Mouse (Mus musculus): ENCODE measurements around the gene Smim24. TPM values are rescaled to one million over a fixed set of nuclear protein-coding genes. Genes with fewer than 3 reads are reported as not detected.

Gene Smim24
- polyA plus RNA-seq, 1 experiment from 2014 or later: 1.9 TPM

DNA sequence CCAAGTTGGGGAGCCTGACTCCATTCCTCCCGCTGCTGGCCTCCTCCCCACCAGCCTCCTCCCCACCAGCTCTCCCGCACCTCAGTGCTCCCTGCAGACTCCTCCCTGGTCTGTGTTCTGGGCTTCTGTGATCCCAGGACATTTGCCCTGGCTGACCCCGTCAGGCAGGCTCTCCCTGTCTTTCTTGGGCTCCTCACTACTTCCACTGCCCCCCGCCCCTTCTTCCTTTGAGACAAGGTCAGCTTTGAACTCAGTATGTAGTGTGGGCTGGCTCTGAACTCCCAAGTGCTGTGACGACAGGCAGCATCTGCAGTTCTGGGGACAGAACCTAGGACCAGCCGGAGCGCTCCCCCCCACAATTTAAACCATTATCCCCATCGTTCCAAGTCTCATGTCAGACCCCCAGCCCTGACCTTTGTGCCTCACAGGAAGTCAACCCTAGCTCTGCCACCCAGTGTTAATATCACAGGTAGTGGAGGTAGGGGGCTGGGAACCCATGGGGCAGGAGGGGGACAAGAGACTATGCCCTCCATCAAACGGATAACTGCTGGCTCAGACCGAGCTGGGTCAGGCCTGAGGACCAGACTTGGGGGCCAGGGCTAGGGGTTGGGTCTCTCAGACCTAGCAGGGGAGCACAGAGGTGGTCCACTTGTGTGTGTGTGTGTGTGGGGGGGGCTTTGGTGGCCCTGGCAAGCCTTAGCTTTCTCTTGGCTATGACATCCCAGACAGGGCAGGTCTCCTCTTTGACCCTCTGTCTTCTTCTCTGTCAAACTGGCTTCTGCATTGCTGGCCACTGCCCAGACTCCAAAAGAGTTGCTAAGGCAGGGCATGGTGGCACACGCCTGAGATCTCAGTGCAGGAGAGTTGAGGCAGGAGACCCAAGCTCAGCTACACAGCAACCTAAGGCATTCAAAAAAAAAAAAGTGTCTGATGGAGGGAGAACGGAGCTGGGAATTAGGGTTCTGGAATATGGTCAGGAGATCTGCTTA is 24.7 kb downstream of the Smim24 start:
- 42% methylated on average over 12 of the region's 12 CpGs for WGBS
- H3K27ac ChIP-seq: peak overlapping the region; percentile 89
- peaks cover 55% of the 10 kb centered on the region for H3K27me3 ChIP-seq (ENCODE audit: poor library complexity, severe bottlenecking)
- no peaks in the 10 kb centered on the region for H3K9me3 ChIP-seq
- no peak for DNase-seq (ENCODE audit: extremely low spot score, low spot score)
- peak overlapping the region; percentile 57 for H3K4me3 ChIP-seq
- H3K36me3 ChIP-seq (replicated peaks): no peaks in the 10 kb centered on the region
- peaks cover 73% of the 10 kb centered on the region for H3K4me1 ChIP-seq

DNA sequence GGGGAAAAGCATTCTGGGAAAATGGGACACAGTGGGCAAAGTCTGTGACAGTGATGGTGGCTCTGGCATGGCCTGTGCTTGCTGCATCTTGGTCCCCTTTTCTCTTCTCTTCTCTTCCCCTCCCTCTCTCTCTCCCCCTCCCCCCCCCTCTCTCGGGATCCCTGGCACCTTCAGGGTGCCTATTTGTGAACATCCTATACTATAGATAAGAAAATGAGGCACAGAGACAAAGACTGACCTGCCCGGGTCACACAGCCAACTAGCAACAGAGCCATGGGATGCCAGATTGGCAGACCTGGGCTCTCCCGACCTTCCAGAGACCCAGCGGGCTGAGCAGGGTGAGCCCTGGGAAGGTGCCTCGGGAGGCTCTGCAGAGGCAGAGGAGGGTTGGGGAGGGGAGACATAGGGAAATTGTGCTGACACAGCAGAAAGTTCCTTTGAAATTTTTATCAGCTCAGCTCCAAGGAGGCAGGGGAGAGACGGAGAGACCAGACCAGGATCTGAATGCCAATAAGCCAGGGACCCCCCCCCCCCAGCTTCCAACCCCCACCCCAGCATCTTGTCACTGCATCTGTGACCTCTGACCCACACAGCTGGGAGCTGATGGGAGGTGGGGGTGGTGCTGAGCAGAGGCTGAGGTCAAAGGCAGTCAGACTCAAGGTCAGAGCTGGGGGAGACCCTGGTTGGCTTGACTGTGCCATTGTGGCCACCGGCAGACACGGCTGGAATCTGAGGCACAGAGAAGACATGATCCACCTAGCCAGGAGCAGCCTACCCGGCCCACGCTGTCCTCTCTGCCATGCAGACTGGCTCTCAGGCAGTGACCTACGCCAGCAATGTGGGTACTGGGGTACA is 25.6 kb downstream of the Smim24 start:
- DNase-seq (ENCODE audit: extremely low spot score, low spot score): no peak
- H3K27ac ChIP-seq: peak overlapping the region; percentile 48; the same call in 1 of the 2 replicates
- WGBS: 54% methylated on average over 11 of the region's 11 CpGs

DNA sequence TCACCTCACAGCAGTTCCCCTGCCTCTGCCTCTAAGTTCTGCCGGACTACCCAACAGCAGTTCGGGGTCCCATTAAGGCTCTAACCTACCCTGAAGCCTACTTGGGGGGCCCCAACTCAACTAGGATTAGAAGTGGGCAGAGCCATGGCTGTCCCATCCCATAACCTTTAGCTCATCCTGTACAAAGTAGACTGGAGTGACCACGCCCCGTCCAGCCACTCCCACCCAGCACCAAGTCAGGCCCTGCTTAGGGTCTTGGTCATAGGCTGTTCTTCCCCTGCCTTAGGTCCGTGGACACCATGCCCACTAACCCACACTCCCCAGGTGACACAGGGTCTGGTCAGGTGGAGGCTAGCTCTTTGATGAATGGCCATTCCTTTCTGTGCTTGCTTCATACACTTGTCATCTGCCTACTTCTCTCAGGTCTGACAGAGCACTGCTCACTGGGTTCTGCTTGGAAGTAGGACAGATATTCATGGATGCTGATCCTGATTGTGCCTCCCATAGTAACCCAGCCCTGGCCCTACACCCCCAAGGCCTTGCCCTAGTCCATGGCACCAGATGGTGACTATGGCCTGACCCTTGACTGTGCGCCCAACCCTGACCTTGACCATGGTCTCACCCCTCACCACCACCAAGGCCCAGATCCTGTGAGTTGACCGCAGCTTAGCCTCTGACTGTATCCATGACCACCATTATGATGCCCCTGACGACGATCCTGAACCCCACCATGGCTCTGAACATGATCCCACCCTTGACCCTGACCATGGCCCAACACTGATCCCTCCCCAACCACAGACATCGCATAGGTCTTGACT is 26.5 kb downstream of the Smim24 start:
- WGBS: 91% methylated on average over 10 of the region's 10 CpGs
- Histone ChIP-seq H3K27ac (peak overlapping the region; percentile 48; the same call in 1 of the 2 replicates), H3K36me3 (replicated peaks) (no peaks in the 10 kb centered on the region), H3K27me3 (ENCODE audit: poor library complexity, severe bottlenecking) (peaks cover 70% of the 10 kb centered on the region), H3K4me3 (no peak overlapping the region), H3K4me1 (peaks cover 60% of the 10 kb centered on the region), H3K9me3 (no peaks in the 10 kb centered on the region)
- DNase-seq (ENCODE audit: extremely low spot score, low spot score): no peak

More for the DNA sequence above, 25.6 kb downstream of the Smim24 start:
- Histone ChIP-seq H3K9me3 (no peaks in the 10 kb centered on the region), H3K4me3 (no peak overlapping the region), H3K27me3 (ENCODE audit: poor library complexity, severe bottlenecking) (peaks cover 62% of the 10 kb centered on the region), H3K36me3 (replicated peaks) (no peaks in the 10 kb centered on the region), H3K4me1 (peaks cover 64% of the 10 kb centered on the region)

DNA sequence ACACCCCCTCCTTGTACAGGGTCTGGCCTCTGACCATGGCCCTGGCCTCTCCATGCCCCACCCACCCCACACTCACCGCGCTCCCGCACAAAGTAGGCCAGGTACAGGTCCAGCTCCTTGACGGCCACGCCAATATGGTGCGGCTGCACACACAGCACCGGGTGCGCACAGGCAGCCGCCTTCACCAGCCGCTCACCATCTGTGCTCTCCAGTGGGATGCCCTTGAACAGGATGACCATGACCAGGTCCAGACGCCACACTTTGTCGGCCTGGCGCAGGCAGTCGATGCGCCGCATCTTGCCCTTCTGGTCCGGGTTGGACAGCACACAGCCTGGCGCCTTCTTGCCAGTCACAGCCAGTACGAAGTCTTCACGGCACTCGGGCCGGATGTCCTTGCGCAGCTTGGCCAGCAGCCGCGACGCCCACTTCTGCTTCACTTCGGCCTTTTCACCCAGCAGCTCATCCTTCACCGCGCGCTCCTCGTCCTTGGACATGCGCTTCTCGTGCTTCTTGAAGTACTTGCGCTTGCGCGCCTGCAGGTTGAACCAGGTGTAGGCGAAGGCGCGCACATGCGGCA is 27.4 kb downstream of the Smim24 start:
- Histone ChIP-seq H3K27ac (no peak overlapping the region), H3K4me3 (no peak overlapping the region; the same call in 1 of the 2 replicates), H3K9me3 (no peaks in the 10 kb centered on the region), H3K4me1 (peaks cover 60% of the 10 kb centered on the region), H3K27me3 (ENCODE audit: poor library complexity, severe bottlenecking) (peaks cover 80% of the 10 kb centered on the region), H3K36me3 (replicated peaks) (no peaks in the 10 kb centered on the region)
- no peak for DNase-seq (ENCODE audit: extremely low spot score, low spot score)
- WGBS: 86% methylated on average over 40 of the region's 40 CpGs

DNA sequence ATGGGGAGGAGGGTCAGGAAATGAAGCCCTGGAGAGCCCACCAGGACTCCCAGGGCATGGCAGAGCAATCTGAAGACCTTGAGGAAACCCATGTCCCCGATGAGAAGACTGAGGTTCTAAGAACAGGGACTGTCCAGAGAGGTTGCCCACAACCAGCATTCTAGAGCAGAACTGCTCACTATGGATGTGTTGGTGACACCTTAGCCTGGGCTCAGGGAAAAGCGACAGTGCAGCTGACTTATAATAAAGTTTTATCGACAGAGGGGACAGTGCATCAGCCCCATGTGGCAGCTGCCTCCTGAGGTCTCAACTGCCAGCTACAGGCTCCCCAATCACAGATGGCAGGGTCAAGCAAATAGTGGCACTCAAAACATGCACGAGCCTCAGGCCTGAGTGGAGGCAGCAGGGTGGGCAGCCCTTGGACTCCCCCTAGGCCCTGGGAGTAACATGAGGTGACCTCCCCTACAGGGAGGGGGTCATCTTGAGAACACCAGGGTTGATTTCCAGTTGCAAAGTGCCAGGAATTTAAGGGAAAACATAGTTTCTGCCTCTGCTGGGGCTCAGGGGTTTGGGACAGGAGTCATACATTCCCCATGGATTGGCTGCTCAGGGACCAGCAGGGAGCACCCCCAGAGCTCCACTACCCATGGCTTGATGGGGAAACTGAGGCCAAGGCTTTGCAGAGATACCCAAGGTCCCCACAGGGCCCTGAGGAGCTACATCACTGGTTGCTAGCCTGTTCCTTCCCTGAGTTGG is 28.4 kb downstream of the Smim24 start:
- Histone ChIP-seq H3K4me1 (peaks cover 60% of the 10 kb centered on the region), H3K4me3 (no peak overlapping the region), H3K9me3 (no peaks in the 10 kb centered on the region), H3K27ac (no peak overlapping the region), H3K36me3 (replicated peaks) (no peaks in the 10 kb centered on the region), H3K27me3 (ENCODE audit: poor library complexity, severe bottlenecking) (peaks cover 89% of the 10 kb centered on the region)
- DNase-seq (ENCODE audit: extremely low spot score, low spot score): no peak
- WGBS: 75% methylated on average over 4 of the region's 4 CpGs

DNA sequence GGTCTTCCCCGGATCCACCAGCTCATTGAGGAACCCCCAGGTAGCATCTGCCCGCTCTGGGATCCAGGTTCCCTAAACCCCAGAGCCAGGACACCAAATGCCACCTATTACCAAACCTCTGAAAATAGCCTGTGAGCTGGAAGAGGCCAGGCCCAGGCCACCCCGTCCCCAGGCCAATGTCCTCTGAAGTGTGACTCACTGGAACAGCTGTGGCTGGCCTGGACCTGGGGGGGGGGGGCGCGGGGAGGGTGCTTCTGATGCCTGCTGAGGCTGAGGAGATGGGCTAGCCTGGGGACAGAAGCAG is 28.9 kb downstream of the Smim24 start:
- Histone ChIP-seq H3K4me1 (peaks cover 60% of the 10 kb centered on the region), H3K27me3 (ENCODE audit: poor library complexity, severe bottlenecking) (peaks cover 95% of the 10 kb centered on the region)
- DNase-seq (ENCODE audit: extremely low spot score, low spot score): no peak

DNA sequence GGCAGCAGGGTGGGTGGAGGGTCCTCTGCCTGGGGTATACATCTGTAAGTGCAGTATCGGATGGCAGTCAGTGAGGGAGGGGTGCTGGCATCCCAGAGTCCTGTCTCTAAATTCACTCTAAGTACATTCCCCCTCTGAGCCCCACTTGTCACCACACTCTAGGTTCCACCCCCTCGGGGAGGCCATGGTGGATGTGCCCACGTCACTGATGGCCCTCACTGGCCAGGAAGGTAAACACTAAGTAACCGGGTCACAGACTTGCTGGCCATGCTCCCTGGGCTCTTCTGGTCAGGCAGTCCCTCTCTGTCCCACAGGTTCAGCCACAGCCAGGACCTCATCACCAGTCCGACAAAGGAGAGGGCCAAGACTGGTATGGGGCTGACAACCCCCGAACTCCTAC is 29.3 kb downstream of the Smim24 start:
- Histone ChIP-seq H3K4me1 (peaks cover 60% of the 10 kb centered on the region), H3K27ac (no peak overlapping the region; the same call in 1 of the 2 replicates), H3K9me3 (no peaks in the 10 kb centered on the region), H3K4me3 (no peak overlapping the region), H3K27me3 (ENCODE audit: poor library complexity, severe bottlenecking) (peaks cover 96% of the 10 kb centered on the region), H3K36me3 (replicated peaks) (no peaks in the 10 kb centered on the region)
- no peak for DNase-seq (ENCODE audit: extremely low spot score, low spot score)
- WGBS: 80% methylated on average over 6 of the region's 6 CpGs

More for the DNA sequence above, 28.9 kb downstream of the Smim24 start:
- Histone ChIP-seq H3K36me3 (replicated peaks) (no peaks in the 10 kb centered on the region), H3K27ac (no peak overlapping the region), H3K9me3 (no peaks in the 10 kb centered on the region), H3K4me3 (no peak overlapping the region)
- WGBS: 82% methylated on average over 5 of the region's 5 CpGs

DNA sequence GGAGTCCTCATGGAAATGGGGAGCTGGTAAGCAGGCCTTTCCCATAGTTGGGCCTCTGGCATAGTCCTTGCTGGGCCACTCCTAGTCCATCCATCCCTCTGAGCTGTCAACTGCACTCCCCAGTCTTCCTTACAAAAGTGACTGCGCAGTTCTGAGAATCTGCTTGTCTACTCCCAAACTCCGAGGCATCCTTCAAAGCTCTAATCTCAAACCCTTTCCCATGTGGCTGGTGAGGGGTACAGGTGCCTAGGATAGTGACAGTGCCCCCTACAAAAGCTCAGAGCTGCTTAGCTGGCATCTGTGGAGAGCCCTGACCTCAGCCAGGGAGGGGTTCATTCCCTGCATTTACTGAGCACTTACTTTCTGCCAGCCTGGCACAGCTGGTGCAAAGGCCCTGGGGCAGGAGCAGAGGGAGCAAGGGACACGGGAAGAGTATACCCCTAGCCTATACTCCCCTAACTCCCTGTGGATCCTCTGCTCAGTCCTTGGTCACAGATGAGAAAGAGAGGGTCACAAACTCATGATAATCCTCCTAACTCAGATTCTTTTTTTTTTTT is 29.9 kb downstream of the Smim24 start:
- Histone ChIP-seq H3K27me3 (ENCODE audit: poor library complexity, severe bottlenecking) (peaks cover 96% of the 10 kb centered on the region), H3K4me3 (no peak overlapping the region), H3K4me1 (peaks cover 57% of the 10 kb centered on the region), H3K36me3 (replicated peaks) (no peaks in the 10 kb centered on the region), H3K27ac (no peak overlapping the region), H3K9me3 (no peaks in the 10 kb centered on the region)
- peak; percentile 11 for DNase-seq (ENCODE audit: extremely low spot score, low spot score)
- WGBS: 79% methylated on average over 3 of the region's 3 CpGs

DNA sequence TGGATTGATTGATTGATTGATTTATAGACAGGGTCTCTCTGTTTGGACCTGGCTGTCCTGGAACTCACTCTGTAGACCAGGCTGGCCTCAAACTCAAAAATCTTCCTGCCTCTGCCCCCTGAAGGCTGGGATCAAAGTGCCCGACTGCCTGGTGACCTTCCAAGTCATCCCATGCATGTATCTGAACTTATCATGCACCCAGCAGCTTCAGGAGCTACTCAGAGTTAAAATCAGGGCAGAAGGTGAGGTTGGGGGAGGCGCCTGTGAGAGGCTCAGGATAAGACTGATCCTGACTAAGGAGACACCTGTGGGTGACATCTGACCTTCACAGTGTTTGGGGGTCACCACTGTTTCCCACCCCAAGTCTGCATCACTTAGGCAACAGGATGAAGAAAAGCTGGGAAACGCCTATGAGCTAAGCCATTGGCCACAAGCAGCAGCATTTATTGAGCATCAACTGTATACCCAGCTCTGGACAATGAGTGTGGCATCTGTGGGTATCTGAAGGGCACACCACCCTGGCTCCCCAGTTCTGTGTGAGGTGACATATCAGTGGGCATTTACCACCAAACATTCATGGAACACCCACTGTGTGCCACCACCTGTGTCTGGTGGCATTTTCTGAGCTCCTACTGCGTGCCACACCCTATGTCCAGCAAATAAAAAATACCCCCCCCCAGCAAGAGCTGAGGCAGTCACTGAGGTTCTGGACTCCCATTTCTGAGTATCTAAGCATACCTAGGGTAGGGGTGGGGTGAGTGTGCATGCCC is 30.8 kb downstream of the Smim24 start:
- DNase-seq (ENCODE audit: extremely low spot score, low spot score): no peak
- Histone ChIP-seq H3K27me3 (ENCODE audit: poor library complexity, severe bottlenecking) (peaks cover 96% of the 10 kb centered on the region), H3K36me3 (replicated peaks) (no peaks in the 10 kb centered on the region), H3K9me3 (no peaks in the 10 kb centered on the region), H3K27ac (no peak overlapping the region), H3K4me3 (no peak overlapping the region), H3K4me1 (peaks cover 48% of the 10 kb centered on the region)
- 67% methylated on average over 4 of the region's 4 CpGs for WGBS

DNA sequence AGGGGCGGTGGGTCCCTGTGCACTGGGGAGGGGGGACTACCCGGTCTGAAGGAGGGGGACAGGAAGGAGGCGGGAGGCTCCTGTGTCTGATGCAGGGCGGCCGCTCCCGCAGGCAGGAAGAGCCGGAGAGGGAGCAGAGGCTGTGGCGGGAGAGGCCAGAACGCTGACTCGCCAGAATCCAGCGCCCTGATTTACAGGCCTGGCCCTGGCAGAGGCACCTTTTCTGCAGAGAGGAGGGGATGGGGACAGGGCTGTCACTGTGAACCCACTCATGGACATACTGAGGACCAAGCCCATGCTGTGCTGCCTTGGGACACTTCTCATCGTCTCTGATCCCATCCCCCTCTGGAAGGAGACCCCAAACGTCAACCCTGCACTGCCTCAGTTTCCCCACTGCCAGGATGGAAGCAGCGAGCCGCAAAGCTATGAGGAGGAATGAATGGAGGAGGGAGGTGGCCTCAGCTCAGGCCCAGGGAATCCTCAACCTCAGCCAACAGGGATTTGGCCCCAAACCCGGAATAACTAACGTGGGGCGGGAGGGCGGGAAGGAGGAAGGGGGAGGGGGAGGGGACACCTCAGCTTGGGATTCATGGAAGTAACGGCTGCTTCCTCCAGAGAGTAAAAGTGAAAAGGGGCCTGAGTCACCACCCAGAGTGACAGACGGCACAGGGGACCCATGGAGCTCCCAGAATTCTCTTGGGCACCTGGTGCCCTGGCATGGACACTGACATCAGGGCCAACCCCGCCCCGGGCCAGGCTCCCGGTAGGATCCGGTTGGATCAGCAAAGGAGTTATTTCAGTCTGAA is 31.6 kb downstream of the Smim24 start:
- H3K4me1 ChIP-seq: peaks cover 46% of the 10 kb centered on the region
- WGBS: 6% methylated on average over 23 of the region's 25 CpGs
- peak; percentile 15 for DNase-seq (ENCODE audit: extremely low spot score, low spot score)
- peak overlapping the region; percentile 24; the same call in 1 of the 2 replicates for H3K4me3 ChIP-seq
- no peaks in the 10 kb centered on the region for H3K36me3 ChIP-seq (replicated peaks)
- H3K27ac ChIP-seq: no peak overlapping the region
- H3K9me3 ChIP-seq: no peaks in the 10 kb centered on the region
- H3K27me3 ChIP-seq (ENCODE audit: poor library complexity, severe bottlenecking): peaks cover 96% of the 10 kb centered on the region
